Mouse (Mus musculus) frontal cortex, adult (tissue): Measurements from ENCODE around the gene Pde10a.

Experiments
- ATAC-seq: cut with Nextera tagmentation; 2 replicates; pipeline ENCODE4 v1.9.2; 2017; ENCODE audit warnings: mild to moderate bottlenecking, moderate library complexity, mixed read lengths; ENCODE audit not compliant: low TSS enrichment

The Pde10a gene

DNA sequence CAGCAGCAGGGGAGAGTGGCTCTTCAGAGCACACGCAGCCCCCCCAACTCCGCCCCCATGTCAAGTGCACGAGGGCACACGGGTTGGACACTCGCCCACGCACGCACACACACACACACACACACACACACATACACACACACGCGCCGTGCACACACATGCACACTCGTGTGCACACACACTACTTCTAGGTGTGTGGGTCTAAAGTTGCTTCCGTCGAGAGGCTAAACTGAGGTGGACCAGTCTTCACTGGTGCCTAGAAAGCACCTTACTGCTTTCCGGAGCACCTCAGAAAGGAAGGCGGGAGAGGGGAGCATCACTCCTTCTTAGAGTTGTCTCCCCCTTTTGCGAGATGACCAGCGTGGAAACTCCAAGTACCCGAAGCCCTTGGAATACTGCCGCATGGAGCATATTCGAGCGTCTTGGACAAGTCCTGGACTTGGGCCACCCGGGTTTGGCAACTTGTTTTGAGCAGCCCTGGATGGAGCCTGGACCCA, at the start of gene Pde10a:
Gene Pde10a (plus strand): TSS at position 148 of the 497 bp plus-strand sequence.
- ATAC-seq = no peak

DNA sequence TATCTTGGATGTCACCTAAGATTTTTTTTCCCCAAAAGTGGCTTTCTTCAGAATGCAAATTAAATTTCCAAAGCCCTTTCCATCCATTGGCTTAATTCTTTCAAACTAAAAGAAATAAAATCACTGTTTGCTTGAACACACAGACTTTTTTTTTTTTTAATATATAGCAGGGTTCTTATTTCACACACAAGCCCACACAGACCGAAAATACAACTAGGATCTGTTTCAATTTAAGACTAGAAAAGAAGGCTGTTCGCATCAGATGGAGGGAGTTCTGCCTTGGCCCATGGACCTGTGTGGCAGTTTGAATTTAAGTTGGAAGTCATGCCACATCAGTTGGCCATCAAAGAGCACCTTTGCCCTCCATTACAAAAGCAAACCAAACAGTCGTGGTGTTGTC, 46.6 kb upstream of the Pde10a start:
- peak; percentile 81 for ATAC-seq

DNA sequence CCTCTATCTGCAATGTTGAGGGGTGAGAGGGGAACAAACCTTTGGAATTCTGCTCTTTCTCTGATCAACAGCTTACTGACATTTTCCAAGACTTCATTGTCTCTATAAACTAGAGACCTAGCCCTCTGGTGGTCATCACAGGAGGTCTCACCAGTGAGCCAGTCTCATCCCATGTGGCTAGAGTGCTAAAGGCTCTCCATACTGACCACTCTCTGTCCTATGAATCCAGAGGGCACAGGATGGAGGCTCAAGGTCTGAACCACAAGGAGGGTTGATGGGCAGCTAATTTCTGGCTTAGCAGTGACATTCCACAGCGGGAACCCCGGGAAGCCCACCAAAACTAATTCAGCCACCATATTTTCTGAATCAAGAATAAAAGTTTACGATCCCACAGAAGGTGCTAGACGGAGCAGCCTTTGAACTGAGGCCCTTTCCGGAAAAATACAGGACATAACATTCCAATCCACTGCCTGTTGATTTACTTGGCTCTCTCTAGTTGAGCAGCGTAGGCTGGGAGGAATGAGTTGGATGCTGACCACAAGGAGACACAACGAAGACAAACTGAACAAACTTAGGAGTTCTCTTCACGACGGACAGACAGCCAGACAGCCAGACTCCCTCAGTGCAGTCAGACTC, 45.6 kb upstream of the Pde10a start:
- no peak for ATAC-seq

DNA sequence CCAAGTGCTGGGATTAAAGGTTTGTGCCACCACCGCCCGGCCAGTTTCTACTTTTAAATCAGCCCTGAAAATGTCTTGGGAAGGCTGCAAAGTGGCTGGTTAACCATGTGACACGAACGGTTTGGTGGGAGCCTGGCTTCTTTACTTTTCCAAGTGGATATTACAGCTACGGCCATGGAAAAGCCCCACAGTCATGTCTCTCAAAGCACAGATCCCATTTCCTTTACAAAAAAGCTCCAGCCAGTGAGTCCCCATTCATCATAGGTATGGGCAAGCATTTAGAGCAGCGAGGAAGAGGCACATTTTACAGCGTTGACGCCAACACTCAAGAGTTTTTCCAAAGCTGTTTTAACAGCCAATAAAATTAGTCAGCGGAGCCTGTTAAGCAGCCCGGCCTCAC, 43.4 kb upstream of the Pde10a start:
- ATAC-seq = no peak

DNA sequence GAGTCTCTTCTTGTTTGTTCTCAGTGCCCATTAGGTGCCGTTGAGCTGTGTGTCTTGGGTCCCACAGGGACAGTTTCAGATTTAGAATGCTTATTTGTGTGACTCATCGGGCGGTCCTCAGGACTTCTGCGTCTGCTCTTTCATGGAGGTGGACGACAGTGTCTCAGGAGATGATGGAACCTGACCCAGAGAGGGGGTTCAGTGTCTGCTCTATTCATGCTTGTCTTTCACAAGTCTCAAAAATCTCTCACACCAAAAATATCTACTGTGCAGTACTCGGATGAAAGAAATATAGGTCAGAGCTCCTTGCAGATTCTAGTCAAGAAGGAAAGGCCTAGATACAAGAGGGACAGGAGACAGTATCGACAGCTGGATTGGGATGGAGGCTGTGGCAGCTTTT, 42.3 kb upstream of the Pde10a start:
- ATAC-seq = peak; percentile 17; the same call in 1 of the 2 replicates

DNA sequence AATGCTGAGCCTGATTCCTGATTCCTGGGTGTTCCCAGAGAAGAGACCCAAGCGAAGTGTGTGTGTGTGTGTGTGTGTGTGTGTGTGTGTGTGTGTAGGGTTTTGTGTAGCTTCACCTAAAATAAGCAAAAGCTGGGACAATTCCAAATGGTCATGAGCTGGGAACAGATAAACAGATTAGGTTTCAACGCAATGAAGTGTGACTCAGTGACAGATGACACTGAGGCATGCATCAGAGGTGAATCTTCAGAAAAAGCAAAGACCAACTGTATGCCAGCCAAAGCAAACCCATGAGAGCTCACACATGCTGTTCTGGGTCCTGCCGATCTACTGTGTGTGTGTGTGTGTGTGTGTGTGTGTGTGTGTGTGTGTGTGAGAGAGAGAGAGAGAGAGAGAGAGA, 40.9 kb upstream of the Pde10a start:
- no peak for ATAC-seq

DNA sequence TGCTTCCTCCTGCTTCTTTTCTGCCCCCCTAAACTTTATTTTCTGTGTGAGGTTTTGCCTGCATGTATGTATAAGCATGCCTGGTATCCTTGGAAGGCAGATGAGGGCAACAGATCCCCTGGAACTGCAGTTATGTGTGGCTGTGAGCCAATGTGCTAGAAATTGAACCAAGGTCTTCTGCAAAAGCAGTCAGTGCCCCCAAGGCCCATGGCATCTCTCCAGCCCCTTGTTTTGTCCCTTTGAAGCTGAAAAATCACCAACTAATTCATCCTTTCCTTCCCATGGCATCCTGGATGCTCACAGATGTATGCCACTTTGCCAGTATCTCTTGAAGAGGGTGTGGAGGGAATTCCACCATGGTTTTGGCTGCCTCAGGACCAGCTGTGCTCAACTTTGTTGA, 40.0 kb upstream of the Pde10a start:
- no peak for ATAC-seq

DNA sequence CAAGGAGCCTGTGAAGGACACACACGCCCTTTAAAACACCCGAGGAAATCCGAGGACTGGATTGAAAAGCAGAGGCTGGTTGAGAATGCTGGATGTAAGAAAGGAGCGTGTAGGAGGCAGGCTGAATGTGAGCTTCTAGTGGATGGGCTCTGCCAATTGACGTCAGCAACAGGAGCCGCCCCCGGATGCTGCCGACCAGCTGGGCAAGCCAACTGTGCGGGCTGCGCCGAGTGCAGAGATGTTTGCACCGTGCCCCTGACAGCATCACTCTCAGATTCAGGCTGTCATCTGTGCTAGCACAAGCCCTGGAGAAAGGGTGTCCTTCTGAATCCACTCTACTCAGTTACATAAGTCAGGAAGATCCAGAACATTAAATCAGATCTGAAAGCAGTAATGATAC, 37.3 kb upstream of the Pde10a start:
- peak; percentile 87 for ATAC-seq

DNA sequence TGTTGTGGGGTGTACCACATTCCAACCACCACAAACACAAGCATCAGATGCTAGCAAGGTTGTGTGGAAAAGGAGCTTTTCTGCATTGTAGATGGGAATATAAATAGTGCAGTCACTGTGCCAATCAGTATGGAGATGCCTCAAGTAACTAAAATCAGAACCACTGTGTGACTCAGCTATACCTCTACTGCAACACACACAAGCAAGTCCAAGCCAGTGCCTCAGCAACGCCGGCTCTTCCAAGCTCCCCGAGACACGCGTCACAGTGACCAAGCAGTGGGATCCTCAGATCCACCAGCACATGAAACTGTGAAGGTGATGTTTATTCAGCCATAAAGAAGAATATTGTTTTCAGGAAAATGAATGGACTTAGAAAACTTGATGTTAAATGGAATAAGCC, 34.2 kb upstream of the Pde10a start:
- peak; percentile 79 for ATAC-seq

DNA sequence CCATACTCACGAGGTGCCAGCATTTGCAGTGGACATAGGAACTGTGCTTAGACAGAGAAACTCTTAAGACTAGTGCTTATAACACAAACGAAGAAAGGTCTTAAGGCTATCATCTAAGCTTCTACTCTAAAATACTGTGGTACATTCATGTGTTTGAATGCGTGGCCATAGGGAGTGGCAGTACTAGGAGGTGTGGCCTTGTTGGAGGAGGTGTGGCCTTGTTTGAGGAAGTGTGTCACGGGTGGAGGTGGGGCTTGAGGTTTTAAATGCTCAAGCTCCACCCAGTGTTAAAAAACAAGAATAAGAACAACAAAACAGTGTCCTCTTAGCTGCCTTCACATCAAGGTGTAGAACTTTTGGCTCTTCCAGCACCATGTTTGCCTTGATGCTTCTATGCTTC, 31.7 kb upstream of the Pde10a start:
- ATAC-seq = no peak

DNA sequence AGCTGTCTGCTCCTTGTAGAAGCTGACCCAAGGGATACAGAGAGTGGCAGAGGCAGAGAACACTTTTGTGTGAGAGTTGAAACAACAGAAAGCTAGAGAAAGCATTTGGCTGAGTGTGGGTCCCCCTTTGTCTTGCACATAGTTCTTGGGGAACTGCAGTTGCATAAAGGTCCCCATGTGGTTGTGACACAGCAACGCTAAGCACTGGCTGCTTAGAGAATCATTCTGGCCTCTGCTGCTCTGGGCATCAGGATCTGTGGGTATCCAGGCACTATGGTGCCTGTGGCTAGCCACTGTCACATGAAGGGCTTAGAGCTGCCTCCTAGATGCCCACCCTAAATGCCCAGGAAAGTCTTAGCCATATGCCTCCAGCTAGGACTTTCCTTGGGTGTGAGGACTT, 27.0 kb upstream of the Pde10a start:
- ATAC-seq = no peak

DNA sequence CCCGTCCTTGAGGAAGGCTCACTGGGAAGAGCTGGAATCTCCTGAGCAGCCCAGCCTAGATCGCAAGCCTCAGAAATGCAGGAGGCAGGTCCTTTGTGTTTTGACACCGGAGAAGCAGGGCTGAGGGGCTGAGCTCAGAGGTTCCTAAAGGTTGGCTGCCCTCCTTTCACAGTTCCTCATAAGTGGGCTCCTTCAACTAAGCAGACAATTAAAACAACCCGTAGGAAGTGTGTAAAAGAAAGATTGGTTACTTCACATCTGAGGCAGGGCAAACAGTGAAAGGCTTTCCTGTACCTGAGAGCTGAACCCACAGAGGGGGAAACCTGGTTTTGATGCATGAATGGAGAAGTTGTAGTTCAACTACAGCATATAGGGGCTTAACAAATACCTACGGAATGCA, 26.5 kb upstream of the Pde10a start:
- no peak for ATAC-seq

DNA sequence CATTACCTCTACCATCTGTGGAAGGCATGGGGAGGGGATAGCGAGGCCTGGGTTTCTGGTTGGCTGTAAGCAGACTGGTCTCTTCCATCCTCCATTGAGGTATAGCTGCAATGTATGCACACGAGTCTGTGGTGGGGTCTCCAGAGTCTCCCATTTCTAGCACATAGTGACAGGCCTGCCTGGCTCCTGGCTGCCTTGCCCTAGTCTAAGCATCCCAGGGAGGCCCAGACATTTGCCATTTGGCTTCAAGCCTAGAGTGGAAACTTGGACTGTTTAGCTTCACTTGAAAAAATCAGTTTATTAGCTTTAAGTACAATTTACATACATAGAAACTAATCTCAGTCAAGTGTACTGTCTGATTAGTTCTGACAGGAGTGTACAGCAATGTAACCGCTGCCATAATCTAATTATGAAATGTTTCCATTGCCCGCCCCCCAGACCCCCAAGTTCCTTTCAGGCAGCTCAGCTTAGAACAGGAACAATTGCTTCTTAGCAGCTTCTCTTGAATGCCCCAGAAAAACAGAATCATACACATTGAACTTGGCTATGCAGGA, 25.5 kb upstream of the Pde10a start:
- ATAC-seq = no peak

DNA sequence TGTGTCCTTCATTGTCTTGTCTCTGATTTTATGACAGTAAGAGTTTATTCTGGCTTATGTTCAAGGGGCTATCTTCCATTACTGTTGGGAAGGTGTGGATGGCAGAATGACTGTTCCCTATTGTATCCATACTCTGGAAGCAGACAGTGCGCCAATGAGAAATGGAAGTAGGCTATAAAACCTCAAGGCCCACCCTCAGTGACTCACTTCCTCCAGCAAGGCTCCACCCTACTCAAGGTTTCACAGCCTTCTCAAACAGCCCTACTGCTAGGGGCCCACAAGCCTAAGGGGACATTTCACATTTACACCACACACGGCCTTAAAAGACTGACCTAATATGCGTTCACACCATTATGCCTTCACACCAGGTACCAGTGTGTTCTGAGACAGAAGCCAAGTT, 20.8 kb upstream of the Pde10a start:
- ATAC-seq = no peak

DNA sequence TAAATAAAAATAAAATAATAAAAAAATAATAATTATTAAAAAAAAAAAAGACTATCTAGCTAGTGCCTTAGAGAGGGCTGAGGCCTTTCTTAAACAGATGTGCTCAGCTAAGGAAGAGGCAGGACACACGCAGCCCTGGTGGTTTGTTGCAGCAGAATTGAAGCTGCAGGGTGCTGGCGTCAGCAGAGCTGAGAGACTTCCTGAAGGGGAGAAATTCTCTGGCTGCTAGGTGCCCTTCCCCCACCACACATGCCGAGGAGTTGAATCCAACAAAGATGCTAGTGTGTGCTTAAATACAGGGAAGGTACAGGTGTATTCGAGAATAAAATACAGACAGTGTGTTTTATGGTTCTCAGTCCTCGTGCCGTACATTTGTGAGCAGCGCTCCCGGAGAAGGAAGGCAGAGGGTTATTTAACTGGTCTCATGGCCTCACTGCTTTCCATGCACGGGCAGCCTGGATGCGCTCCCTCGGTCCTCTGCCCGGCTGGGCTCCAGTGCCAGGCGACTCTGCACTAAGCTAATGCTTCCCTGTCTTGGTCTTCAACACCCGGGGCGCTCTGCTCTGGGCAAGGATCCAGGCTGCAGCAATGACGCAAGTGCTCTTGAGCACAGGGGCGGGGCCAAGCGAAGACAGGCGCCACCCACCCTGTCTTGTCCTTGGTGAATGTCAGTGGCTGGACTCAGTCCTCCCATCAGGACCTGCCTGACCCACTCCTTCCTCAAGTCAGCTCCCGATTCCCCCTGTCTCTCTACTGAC, 19.3 kb upstream of the Pde10a start:
- ATAC-seq = peak; percentile 66

DNA sequence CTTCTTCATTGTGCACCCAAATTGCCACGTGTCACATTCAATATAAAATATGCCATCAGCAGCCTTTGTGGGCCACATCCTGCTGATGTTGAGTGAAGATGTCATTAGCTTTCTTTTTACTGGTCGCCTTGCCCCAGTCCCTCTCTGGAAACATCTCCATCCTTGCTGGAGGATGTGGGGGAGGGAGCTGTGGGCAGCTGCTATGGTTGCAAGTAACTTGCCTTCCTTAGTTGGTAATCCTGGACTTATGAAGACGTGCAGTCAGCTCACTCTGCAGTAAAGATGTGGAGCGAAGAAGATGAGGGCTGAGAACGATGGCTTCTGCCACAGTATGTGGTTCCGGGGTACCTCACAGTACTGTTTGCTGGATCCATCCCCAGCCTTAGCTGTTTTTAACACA, 18.4 kb upstream of the Pde10a start:
- peak; percentile 38 for ATAC-seq

DNA sequence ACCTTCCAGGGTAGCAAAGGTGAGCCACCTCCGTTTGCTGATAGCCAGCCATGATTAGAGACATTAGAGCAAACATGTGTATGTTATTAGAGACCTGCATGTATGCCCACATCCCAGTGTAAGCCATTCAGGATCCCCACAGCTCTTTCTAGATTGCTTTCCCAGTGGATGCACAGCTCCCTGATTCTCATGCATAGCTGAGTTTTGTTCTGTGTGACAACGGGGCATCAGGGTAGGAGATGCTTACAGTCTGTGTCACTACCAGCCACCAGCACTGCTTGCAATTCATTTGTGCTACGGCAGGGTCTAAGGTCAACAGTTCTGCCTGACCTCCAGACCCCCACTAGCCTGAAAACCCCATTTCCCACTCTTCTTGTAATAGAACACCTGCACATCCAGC, 17.5 kb upstream of the Pde10a start:
- no peak for ATAC-seq

DNA sequence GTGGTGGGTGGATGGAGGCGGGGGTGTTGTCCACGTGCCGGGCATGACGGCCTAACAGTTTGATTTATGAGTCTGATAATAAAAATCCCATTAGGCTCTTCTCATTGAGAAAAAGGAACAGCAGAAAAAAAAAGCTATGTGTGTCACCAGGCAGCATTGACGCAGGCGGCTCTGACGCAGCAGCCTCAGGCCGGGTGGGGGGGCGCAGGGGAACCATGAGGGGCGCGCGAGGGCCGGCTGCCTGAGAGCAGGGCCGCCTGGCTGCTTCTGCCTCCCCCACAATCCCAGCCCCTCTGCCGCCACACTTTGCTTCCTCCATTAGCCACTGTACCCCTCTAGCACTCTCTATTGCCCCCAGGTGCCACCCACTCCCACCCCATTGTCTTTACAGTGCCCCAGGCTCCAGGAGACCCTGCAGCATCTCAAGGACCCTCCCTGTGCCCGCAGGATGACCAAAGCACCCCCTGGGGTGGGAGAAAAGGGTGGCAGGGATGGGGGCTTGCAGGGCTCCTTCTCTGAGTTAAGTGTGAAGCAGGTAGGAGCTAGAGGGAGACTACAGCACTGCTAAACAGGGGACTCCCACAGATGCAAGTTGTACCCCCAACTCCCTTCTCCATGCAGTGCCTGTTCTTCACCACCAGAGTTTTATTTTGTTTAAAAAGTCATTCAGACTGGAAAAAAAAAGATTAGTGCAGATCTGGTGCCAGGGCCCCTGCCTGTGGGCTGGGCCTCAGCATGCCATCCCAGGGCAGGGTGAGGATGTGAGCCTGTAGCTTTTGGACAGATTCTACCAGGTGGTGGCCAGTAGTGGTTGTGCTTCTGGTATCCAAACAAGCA, 16.6 kb upstream of the Pde10a start:
- ATAC-seq = peak; percentile 51

DNA sequence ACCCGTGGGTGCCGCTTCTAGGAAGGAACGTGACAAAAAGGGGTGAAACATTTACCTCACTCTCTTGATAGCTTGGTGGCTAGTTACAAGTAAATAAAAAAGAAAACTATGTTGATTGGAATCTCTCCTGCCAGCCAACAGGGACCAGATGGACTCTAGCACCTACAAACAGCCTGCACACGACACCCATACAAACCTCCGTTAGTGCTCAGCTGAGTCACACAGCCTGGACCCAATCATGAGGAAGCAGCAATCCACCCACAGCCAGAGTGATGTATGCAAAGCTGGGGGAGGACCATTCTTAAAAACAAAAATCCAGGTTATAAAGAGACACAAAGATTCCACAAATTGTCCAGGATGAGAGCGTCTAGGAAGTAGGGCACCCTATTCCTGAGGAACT, 9.2 kb upstream of the Pde10a start:
- ATAC-seq = peak; percentile 97

DNA sequence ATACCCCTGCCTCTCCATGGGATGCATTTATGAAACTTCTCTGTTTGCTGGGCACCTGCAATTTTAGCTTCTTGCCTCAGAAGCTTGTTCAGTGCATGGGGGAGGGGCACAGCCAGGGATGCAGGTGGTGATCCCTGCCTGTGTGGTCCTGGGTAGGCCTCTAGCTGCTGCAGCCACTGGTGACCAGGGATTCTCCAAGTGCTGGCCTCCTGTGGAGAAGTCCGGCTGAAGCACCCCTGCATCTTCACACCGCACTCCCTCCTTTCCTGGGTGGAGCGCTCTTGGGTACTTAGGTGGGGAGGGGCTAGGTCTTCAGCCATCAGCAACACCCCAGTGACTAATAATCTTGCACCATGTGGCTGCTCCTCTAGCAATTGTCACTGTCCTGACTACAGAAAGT, 1.2 kb upstream of the Pde10a start:
- no peak for ATAC-seq

DNA sequence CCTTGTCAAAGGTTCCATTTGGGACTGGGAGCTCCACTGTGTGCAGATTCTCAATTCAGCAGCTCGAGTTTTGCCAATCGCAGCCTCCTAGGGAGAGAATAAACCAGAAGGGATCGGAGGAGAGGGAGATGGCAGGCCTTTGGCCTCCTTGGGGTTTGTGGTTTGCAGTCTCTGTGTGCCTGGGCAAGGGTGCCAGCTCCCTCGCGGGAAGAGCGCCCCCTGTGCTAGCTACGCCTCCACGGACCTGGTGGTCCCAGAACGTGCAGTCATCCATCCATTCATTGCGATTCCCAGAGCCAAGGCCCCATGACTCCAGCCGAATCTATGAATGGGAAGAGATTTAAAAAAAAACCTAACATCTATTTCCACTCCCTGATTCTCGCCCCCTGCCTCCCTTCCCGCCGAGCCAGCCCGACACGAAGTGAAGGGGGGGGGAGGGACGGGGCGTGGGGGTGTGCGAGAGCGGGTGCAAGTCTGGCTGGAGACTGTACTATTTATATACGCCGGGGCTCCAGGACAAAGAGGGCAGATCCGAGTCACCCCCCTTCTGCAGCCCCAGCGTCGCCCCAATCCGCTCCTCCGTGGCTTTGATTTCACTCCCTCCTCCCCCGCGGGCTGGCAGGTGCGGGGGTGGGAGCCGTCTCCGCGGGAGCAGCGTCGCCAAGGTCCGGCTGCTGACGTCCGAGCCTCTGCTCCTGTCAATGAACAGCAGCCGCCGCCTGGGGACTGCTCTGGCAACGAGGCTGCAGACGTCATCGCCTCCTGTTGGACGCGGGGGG, 596 bp upstream of the Pde10a start:
- peak; percentile 77 for ATAC-seq
